Mouse (Mus musculus) spleen, adult 18-20 months (tissue): ENCODE results near the gene Lypla2.

Experiments used
- DNase-seq, 2 experiments: peaks; one replicate each; pipeline ENCODE4 v3.0.0; 2022; ENCODE audit warnings: mixed read lengths in 2 of 2

Gene Lypla2

GRCm38 (mm10) chr4:135971805-135972555 lies 446 bp downstream of the Lypla2 start:
- DNase-seq = no peak

GRCm38 (mm10) chr4:135970585-135970984 lies 1.8 kb downstream of the Lypla2 start:
- no peak for DNase-seq

GRCm38 (mm10) chr4:135969070-135969750 lies 3.2 kb downstream of the Lypla2 start:
- DNase-seq = no peak

GRCm38 (mm10) chr4:135968271-135968869 lies 4.1 kb downstream of the Lypla2 start:
- no peak for DNase-seq

GRCm38 (mm10) chr4:135967086-135967760 lies 5.2 kb downstream of the Lypla2 start:
- no peak for DNase-seq

- no peak for DNase-seq
These were observed 6.1 kb downstream of the Lypla2 start for GRCm38 (mm10) chr4:135966283-135966682.

DNA sequence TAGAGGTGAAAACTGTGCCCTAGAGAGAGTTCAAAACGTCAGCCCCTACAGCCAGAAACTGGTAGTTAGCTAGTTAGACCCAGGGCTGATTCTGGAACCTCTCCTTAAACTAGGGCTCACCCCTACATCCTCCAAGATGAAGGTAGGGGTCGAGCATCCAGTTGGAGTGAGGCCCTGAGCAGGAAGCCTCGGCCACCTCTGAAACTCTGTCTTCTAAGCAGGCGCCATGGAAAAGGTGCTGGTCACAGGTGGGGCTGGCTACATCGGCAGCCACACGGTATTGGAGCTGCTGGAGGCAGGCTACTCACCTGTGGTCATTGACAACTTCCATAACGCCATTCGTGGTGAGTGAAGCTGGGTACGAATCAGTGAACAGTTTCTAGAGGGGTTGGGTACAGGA lies 7.3 kb downstream of the Lypla2 start:
- no peak for DNase-seq

DNA sequence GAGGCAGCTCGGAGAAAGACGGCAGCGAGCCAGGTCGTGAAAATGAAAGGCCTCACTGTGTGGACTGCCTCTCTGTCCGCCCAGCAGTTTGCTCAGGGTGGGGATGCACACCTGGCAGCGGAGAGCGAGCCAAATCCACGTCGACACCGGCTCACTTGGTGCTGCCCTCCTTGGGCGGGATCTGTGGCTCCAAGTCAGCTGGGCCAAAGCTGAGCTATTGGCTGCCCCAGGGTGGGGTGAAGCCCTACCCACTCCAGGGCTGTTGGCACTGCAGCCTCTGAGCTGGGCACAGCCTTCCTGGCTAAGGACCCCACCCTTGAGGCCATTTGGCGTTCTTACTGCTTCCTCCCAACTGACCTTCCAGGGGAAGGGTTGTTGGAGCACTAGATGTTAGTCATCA lies 8.0 kb downstream of the Lypla2 start:
- DNase-seq = no peak

DNA sequence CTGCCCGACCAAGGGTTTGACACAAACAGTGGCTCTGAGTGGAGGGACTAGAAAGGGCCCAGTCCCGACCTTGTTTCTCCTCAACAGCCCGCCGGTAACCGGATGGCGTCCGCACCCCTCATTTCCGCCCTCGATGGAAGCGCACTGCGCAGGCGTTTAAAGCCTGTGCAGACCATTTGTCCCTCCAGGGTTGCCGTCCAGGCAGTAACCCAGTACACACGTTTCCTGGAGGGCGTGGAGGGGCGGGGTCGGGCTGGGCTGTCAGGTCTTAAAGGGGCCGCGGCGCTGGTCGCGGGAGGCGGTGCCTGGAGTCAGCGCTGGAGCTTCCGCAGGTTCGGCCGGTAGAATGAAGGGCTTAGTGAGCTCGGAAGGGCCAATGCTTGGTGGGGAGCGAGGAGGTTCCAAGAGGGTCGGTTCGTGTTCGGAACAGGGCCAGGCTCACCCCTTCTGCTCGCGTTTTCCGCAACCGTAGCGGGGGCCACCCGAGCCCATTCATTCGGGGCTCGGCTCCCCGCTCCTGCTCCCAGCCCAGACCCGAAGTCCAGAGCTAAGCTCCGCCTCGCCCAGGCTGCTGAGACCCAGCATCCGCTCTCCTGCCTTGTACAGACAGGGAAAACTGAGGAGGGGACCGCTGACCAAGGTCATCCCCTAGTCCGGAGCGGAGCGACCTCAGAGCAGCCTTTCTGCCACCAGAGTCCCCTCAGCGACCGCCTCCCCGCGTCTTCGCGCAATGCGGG lies 8.8 kb downstream of the Lypla2 start, which contains the start of gene Gale:
Gene Gale, plus strand, starts transcription at position 271 of the 737 bp plus-strand sequence.
- peak; percentile 88 to 91 for DNase-seq

DNA sequence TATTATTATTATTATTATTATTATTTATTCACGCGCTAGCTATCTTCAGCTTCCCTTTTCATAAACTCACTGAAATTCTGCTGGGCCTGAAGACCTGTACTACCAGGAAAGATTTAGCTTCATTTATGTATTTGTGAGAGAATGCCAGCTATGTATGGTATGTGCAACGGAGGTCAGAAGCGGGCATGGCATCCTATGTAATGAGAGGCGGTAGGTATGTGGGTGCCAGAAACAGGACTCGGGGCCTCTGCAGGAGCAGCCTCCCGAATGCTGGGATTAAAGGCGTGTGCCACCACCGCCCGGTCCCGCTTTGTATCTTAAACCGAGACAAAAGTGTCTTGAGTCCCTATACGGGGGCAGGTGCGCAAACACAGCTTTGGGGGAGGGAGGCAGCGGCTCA lies 9.5 kb downstream of the Lypla2 start:
- DNase-seq = no peak

DNA sequence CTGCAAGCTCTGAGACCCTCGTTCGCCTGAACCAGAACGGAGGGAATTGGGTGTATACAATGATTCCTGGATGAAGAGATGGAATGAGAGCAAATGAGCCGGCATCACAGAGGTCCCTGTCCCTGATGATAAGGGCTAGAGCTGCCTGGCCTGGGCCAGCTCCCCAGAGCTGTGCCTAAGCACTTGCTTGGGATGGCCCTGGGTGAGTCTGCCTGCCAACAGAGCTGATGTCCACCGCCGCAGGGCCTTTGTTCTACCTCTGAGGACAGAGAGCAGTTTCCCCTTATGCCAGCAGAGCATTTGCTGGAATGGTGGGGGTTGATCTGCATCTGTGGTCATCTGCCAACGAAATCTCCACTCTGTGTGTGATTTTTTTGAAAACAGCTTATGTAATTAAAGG lies 10.2 kb downstream of the Lypla2 start:
- no peak for DNase-seq

DNA sequence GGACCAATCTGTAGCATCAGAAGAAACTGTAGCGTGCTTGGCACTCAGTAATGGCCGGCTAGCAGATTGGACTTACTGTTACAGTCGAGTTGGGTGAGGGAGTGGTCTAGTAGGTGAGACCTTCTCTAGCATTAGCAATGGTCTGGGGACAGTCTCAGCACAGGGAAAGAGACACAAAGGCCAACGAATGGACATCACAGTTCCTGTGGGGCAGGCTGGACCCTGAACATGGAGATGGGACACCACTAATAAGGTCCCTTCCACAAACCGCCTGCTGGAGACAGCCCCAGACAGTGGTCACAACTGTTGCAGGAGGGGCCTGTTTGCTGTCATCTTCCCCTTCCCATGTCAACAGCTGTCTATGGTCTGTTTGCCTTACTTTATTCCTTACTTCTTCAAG lies 10.7 kb downstream of the Lypla2 start:
- no peak for DNase-seq

DNA sequence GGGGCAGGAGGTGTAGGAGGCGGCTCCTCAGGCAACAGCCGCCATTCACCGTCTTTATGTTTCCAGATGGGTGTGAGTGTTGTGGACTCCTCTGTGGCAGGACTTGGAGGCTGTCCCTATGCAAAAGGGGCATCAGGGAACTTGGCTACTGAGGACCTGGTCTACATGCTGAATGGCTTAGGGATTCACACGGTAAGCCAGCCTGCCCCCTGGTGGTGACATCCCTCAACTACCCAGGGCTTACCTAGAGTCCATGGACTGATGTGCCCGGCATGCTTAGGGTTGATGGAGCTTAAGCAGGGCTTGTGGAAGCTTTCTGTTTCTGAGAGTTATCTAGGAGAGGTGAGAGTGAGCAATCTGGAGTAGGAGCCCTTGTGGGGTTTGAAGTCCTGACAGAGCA lies 11.7 kb downstream of the Lypla2 start:
- DNase-seq = peak; percentile 63 to 86

DNA sequence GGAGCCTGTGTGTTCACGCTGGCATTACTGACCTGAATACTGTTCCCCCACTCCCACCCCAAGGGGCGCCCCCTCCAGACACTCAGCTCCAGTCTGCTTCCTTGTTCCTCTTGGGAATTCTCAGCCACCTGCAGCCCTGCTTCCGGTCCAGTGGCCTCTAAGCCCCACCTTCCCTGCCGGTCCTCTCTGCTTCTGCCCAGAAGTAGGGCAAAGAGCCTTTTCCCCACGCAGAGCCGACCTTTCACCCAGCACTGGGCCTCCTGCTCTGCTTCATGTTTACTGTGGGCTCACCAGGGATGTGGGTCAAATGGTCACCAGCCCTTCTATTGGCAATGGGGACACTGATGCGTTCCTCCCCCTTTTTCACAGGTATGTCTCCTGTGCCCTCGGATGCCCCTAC lies 14.1 kb downstream of the Lypla2 start:
- no peak for DNase-seq

DNA sequence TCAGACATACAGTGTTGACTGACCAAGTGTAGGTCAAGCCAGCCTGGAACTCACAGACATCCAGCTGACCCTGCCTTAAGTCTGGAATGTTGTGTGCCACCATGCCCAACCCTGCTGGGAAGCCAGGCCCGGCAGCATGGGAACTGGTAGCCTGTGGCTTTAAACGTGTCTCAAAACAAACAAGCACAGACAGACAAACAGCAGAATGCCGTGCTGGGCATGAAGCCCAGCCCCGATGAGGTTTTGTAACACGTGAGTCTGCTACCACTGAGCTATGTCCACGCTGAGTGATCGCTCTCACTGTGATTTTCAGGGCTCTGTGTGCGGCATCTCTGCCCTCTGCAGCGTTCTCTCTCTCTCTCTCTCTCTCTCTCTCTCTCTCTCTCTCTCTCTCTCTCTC lies 16.5 kb downstream of the Lypla2 start:
- no peak for DNase-seq

DNA sequence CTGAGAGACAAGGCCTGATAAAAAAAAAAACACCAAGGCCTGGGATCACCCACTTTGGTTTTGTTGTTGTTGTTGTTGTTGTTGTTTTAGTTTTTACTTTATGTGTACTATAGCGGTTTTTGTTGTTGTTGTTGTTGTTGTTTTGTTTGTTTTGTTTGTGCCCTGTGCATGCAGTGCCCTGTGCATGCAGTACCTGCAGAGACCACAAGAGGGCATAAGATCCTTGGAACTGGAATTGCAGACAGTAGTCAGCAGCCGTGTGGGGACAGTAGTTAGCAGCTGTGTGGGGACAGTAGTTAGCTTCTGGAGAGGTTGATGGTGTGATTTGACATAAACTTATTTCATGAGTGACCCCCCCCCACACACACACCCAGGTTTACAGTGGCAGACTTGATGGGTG lies 18.2 kb downstream of the Lypla2 start:
- peak in 1 of 2 experiments; percentile 77 for DNase-seq

GRCm38 (mm10) chr4:135953179-135953578 lies 19.2 kb downstream of the Lypla2 start:
- no peak for DNase-seq

- DNase-seq = no peak
These were observed 20.9 kb downstream of the Lypla2 start for GRCm38 (mm10) chr4:135951505-135951904.

DNA sequence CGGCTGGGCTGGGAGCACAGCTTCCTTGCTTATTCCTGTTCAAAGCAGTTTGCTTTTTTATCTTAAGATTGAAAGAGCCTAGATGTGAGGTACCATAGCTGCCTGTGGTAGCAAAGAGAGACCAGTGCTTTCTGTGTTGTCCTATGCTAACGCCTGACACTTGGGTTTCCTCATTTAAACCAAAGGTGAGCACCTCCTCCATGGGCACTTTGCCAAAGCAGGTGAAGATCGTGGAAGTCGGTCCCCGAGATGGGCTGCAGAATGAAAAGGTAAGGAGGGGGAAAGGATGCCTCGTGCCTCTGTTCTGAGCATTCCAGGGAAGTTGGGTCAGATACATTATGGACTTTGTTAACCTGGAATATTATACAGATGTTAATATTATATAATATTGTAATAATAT lies 22.1 kb downstream of the Lypla2 start:
- no peak for DNase-seq

- DNase-seq = no peak
These were observed 22.5 kb downstream of the Lypla2 start for GRCm38 (mm10) chr4:135949911-135950310.

DNA sequence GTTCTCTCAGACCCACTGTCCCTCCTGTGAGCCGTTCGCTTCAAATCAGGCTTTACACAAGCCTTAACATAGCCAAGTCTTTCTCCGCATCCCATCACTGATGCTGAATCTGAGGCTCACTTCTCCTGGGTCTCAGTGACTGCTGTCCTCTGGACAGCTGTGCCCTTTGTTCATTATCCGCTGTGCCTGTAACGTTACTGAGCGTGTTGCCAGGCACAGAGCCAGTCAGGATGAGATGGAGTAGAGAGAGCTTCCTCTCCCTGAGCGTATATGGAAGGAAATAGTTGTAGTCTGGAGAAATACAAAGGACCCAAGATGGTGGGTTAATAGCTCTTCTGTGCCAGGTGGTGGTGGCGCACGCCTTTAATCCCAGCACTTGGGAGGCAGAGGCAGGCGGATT lies 23.0 kb downstream of the Lypla2 start:
- no peak for DNase-seq

GRCm38 (mm10) chr4:135948142-135948541 lies 24.3 kb downstream of the Lypla2 start:
- no peak for DNase-seq
